Mouse (Mus musculus) myocyte (in vitro differentiated cells): ENCODE data around the gene Rab3gap1. TPM values are rescaled to one million over a fixed set of nuclear protein-coding genes. Genes with fewer than 3 reads are reported as not detected.

Experiments used
- H3K27me3 ChIP-seq: one replicate; pipeline ENCODE4 v1.6.1; 2011; ENCODE audit not compliant: control insufficient read depth, insufficient read depth, insufficient read length
- H3K36me3 ChIP-seq: one replicate; pipeline ENCODE4 v1.6.1; 2011; ENCODE audit not compliant: control insufficient read depth, insufficient read depth
- H3K4me2 ChIP-seq: one replicate; pipeline ENCODE4 v1.6.1; 2011; ENCODE audit warnings: low read depth, control low read depth
- H3K4me3 ChIP-seq: one replicate; pipeline ENCODE4 v1.5.1; 2011; ENCODE audit warnings: mild to moderate bottlenecking, control low read depth, moderate library complexity
- H3K79me2 ChIP-seq: one replicate; pipeline ENCODE4 v1.6.1; 2011; ENCODE audit not compliant: control insufficient read depth, insufficient read depth
- H3ac ChIP-seq: one replicate; pipeline ENCODE4 v1.6.1; 2011; ENCODE audit not compliant: control insufficient read depth, insufficient read length
- CEBPB ChIP-seq: IDR thresholded peaks from 2 replicates; pipeline ENCODE4 v1.6.1; 2011; ENCODE audit warnings: mild to moderate bottlenecking, moderate library complexity; ENCODE audit not compliant: poor library complexity, insufficient read depth, severe bottlenecking
- E2F4 ChIP-seq: IDR thresholded peaks from one replicate; pipeline ENCODE4 v1.6.1; 2011; ENCODE audit warnings: mild to moderate bottlenecking, control low read depth, moderate library complexity; ENCODE audit not compliant: insufficient read depth
- MAX ChIP-seq: IDR thresholded peaks from one replicate; pipeline ENCODE4 v1.6.1; 2011; ENCODE audit warnings: low read depth, mild to moderate bottlenecking, control low read depth
- MYOD1 ChIP-seq, 3 experiments: IDR thresholded peaks; one replicate each; pipeline ENCODE4 v1.6.1; 2011; ENCODE audit warnings: control low read depth in 2 of 3, low read depth in 2 of 3, mild to moderate bottlenecking in 2 of 3, moderate library complexity in 1 of 3; ENCODE audit not compliant: insufficient read length in 2 of 3, control insufficient read depth in 1 of 3
- MYOG ChIP-seq, 3 experiments: IDR thresholded peaks; one replicate each; pipeline ENCODE4 v1.6.1; 2011; ENCODE audit warnings: control low read depth in 2 of 3, low read depth in 2 of 3, mild to moderate bottlenecking in 2 of 3; ENCODE audit not compliant: insufficient read length in 2 of 3, control insufficient read depth in 1 of 3, insufficient read depth in 1 of 3
- POLR2A ChIP-seq: IDR thresholded peaks from one replicate; pipeline ENCODE4 v1.6.1; 2011; ENCODE audit warnings: low read depth, mild to moderate bottlenecking, control low read depth, moderate library complexity; ENCODE audit not compliant: insufficient read length
- POLR2AphosphoS2 ChIP-seq: IDR thresholded peaks from one replicate; pipeline ENCODE4 v1.6.1; 2011; ENCODE audit warnings: low read depth, control low read depth; ENCODE audit not compliant: insufficient read length
- REST ChIP-seq: IDR thresholded peaks from one replicate; pipeline ENCODE4 v1.6.1; 2011; ENCODE audit warnings: mild to moderate bottlenecking, control low read depth, moderate library complexity; ENCODE audit not compliant: insufficient read depth, insufficient read length
- SRF ChIP-seq: IDR thresholded peaks from one replicate; pipeline ENCODE4 v1.6.1; 2011; ENCODE audit warnings: low read depth; ENCODE audit not compliant: control insufficient read depth, insufficient read length
- TCF12 ChIP-seq: IDR thresholded peaks from one replicate; pipeline ENCODE4 v1.6.1; 2011; ENCODE audit warnings: mild to moderate bottlenecking, control low read depth; ENCODE audit not compliant: poor library complexity, insufficient read depth, severe bottlenecking
- TCF3 ChIP-seq: IDR thresholded peaks from one replicate; pipeline ENCODE4 v1.6.1; 2011; ENCODE audit warnings: low read depth, control low read depth; ENCODE audit not compliant: insufficient read length
- USF1 ChIP-seq: IDR thresholded peaks from one replicate; pipeline ENCODE4 v1.6.1; 2011; ENCODE audit warnings: low read depth, mild to moderate bottlenecking, control low read depth, moderate library complexity
- polyA plus RNA-seq: library from polyadenylated mRNA; unstranded; fragments of >200 nt; fragmentation: generic; extraction: Trizol; gene quantifications from one replicate; pipeline ENCODE4 v1.2.1, GENCODE M21; 2012; ENCODE audit warnings: missing spikeins

The Rab3gap1 gene
- polyA plus RNA-seq, 1 experiment = 20.0 TPM

DNA sequence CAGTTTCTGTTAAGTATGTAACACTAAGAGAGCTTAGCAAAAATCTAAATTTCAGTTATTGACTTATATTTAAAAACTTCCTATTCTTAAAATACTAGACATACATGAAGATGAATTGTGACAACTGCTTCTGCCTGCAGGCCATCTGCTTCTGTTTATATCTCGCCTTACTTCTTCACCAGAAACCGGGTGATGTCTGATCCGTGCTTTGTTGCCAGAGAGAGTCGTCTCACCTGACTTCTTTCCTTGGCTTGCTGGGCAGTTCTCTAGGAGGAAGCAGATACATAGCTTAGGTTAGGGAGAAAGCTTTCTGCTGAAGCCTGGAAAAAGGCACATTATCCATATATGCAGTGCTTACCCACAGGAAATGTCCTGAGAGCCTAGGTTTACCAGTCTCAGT lies 86.2 kb downstream of the Rab3gap1 start:
- no peak overlapping the region for H3K4me3 ChIP-seq
- no peak for TF ChIP-seq TCF12
- no peak for TF ChIP-seq USF1
- no peak for TF ChIP-seq MYOG (IDR thresholded peaks at IDR 0.05; ENCODE audit: control insufficient read depth in 1 of 3, insufficient read depth in 1 of 3, insufficient read length in 2 of 3, low read depth in 2 of 3)
- TF ChIP-seq POLR2AphosphoS2 = no peak
- no peak for TF ChIP-seq TCF3
- no peak for TF ChIP-seq CEBPB
- TF ChIP-seq MYOD1 (IDR thresholded peaks at IDR 0.05; ENCODE audit: control insufficient read depth in 1 of 3, insufficient read length in 2 of 3, low read depth in 2 of 3) = no peak
- TF ChIP-seq MAX = no peak
- no peak for TF ChIP-seq REST
- no peak overlapping the region for H3K4me2 ChIP-seq
- H3ac ChIP-seq = no peak overlapping the region
- H3K27me3 ChIP-seq = no peaks in the 10 kb centered on the region
- H3K79me2 ChIP-seq = no peaks in the 10 kb centered on the region
- H3K36me3 ChIP-seq = no peaks in the 10 kb centered on the region

DNA sequence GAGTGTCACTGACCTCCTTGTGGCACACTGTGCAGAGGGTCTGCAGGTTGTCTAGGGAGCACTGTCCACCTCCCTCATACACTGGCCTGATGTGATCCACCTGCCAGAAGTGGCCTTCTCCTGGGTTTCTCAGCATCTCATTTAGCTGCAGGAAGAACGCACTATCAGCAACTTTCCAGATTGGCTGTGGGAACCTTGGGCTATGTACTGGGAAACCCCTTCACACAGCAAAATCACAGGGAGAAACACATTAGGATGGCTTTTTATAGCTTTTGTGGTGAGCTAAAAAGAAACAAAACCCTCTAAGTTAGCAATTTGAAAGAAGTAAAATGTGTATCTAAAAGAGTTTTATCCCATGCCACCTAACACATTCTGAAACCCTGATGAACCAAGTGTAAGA lies 88.0 kb downstream of the Rab3gap1 start:
- TF ChIP-seq SRF (no peak), MAX (no peak), E2F4 (no peak), POLR2A (no peak), TCF12 (no peak), MYOG (IDR thresholded peaks at IDR 0.05; ENCODE audit: control insufficient read depth in 1 of 3, insufficient read depth in 1 of 3, insufficient read length in 2 of 3, low read depth in 2 of 3) (no peak), POLR2AphosphoS2 (no peak), TCF3 (no peak)
- Histone ChIP-seq H3ac (no peak overlapping the region), H3K27me3 (no peaks in the 10 kb centered on the region), H3K4me3 (no peak overlapping the region), H3K36me3 (no peaks in the 10 kb centered on the region), H3K79me2 (no peaks in the 10 kb centered on the region), H3K4me2 (no peak overlapping the region)

DNA sequence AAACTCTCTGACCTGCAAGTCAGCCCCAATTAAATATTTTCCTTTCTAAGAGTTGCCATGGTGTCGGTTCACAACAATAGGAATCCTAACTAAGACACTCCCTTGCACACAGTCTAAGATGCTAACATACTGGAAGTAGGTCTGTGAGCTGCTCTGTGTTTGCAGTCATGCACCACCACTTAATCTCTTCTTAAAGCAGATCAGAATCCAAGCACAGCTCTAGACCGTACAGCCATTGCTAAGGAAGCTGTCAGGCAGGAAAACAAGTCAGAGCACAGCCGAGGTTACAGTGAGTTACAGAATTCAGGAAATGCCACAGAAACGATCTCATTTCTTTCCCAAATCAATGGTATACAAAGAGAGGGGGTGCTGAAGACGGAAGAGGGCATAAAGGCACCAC lies 90.2 kb downstream of the Rab3gap1 start:
- TF ChIP-seq REST = no peak
- no peak for TF ChIP-seq MYOD1 (IDR thresholded peaks at IDR 0.05; ENCODE audit: control insufficient read depth in 1 of 3, insufficient read length in 2 of 3, low read depth in 2 of 3)
- Histone ChIP-seq H3ac (no peak overlapping the region), H3K79me2 (no peaks in the 10 kb centered on the region), H3K4me3 (no peak overlapping the region), H3K27me3 (no peaks in the 10 kb centered on the region), H3K4me2 (no peak overlapping the region), H3K36me3 (no peaks in the 10 kb centered on the region)

DNA sequence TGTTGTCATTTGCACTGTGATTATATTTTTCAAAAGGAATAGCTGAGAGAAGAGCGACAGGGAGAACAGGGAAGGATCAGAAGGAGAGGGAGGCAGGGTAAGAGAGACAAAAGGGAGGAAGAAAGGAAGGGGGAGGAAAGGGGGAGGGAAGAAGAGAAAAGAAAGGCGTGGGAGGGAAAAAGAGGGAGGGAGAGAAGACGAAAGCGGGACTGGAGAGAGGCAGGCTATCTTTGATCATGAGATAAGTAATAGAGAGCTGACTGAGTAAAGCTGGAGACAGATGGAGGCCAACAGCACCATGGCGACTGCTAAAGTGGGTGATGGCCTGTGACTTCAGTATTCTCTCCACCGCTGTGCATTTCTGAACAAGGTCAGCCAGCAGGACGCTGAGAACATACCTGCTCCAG lies 90.7 kb downstream of the Rab3gap1 start:
- no peaks in the 10 kb centered on the region for H3K36me3 ChIP-seq
- H3K4me3 ChIP-seq = no peak overlapping the region
- H3K27me3 ChIP-seq = no peaks in the 10 kb centered on the region
- no peaks in the 10 kb centered on the region for H3K79me2 ChIP-seq
- TF ChIP-seq MYOD1 (IDR thresholded peaks at IDR 0.05; ENCODE audit: control insufficient read depth in 1 of 3, insufficient read length in 2 of 3, low read depth in 2 of 3) (no peak), TCF3 (no peak), POLR2A (no peak), REST (no peak), USF1 (no peak), TCF12 (no peak), SRF (no peak), E2F4 (no peak), CEBPB (no peak), POLR2AphosphoS2 (no peak), MYOG (IDR thresholded peaks at IDR 0.05; ENCODE audit: control insufficient read depth in 1 of 3, insufficient read depth in 1 of 3, insufficient read length in 2 of 3, low read depth in 2 of 3) (no peak)
- H3ac ChIP-seq = no peak overlapping the region
- no peak overlapping the region for H3K4me2 ChIP-seq

DNA sequence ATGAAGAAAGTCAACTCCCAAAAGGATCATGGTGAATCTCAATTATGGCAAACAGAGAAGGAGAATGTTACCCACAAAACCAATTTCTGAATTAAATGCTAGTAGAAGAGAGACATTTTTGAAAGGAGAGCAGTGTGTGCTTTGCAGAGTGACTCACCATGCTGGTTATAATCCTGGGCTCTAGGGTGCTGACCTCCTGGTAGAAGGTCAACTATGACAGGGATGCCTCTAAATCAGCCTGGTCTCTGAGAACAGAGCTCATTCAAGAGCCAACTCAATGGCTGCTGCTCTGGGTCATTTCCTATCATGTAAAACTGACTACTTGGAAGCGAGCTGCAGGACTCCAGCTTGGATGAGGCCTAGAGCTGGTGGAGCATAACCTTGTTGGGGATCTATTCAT lies 92.6 kb downstream of the Rab3gap1 start:
- Histone ChIP-seq H3K27me3 (no peaks in the 10 kb centered on the region), H3ac (no peak overlapping the region), H3K4me3 (no peak overlapping the region), H3K79me2 (no peaks in the 10 kb centered on the region), H3K4me2 (peak overlapping the region; percentile 10), H3K36me3 (no peaks in the 10 kb centered on the region)
- TF ChIP-seq USF1 = no peak
- no peak for TF ChIP-seq E2F4
- TF ChIP-seq MYOG (IDR thresholded peaks at IDR 0.05; ENCODE audit: control insufficient read depth in 1 of 3, insufficient read depth in 1 of 3, insufficient read length in 2 of 3, low read depth in 2 of 3) = no peak
- TF ChIP-seq MAX = no peak
- no peak for TF ChIP-seq TCF3
- no peak for TF ChIP-seq POLR2AphosphoS2
- no peak for TF ChIP-seq MYOD1 (IDR thresholded peaks at IDR 0.05; ENCODE audit: control insufficient read depth in 1 of 3, insufficient read length in 2 of 3, low read depth in 2 of 3)
- no peak for TF ChIP-seq CEBPB
- TF ChIP-seq REST = no peak
- no peak for TF ChIP-seq POLR2A
- TF ChIP-seq SRF = no peak
